Mouse (Mus musculus) spleen, adult 12 weeks (tissue): ENCODE results near the gene Tmem100.

ENCODE experiments used
- DNase-seq: peaks from one replicate; pipeline ENCODE4 v3.0.0; 2022; ENCODE audit warnings: low spot score

The Tmem100 gene

GRCm38 (mm10) chr11:90062657-90063056 is 32.5 kb downstream of the Tmem100 start:
- DNase-seq: no peak

- no peak for DNase-seq
These were observed 36.5 kb downstream of the Tmem100 start for GRCm38 (mm10) chr11:90066405-90067250.

- no peak for DNase-seq
These were observed 41.6 kb downstream of the Tmem100 start for GRCm38 (mm10) chr11:90071747-90072146.

- no peak for DNase-seq
These were observed 43.1 kb downstream of the Tmem100 start for GRCm38 (mm10) chr11:90073201-90073600.

GRCm38 (mm10) chr11:90076666-90077065 is 46.5 kb downstream of the Tmem100 start:
- no peak for DNase-seq

GRCm38 (mm10) chr11:90080678-90081267 is 50.6 kb downstream of the Tmem100 start:
- no peak for DNase-seq

GRCm38 (mm10) chr11:90081820-90082596 is 51.9 kb downstream of the Tmem100 start:
- no peak for DNase-seq

- DNase-seq: no peak
These were observed 52.9 kb downstream of the Tmem100 start for GRCm38 (mm10) chr11:90083042-90083441.

GRCm38 (mm10) chr11:90084166-90084565 is 54.0 kb downstream of the Tmem100 start:
- DNase-seq: no peak
